Mouse (Mus musculus) small intestine, adult 2 months (tissue): ENCODE measurements at regions not wholly inside any gene's neighbourhood (a gene's known extent, or its start where the extent isn't known, plus 50 kb on each side); places are given as distances from the start of the nearest gene placed in this dataset.

ENCODE experiments used
- CTCF ChIP-seq: fragments of 200-500 bp; IDR thresholded peaks from 2 replicates; pipeline ENCODE4 v1.5.1; 2012; ENCODE audit warnings: low read depth, mild to moderate bottlenecking, control low read depth, inconsistent platforms, low read length, moderate library complexity, mixed read lengths; ENCODE audit not compliant: insufficient replicate concordance, insufficient read length; ENCODE audit errors: extremely low read depth
- POLR2A ChIP-seq: fragments of 200-500 bp; IDR thresholded peaks from 2 replicates; pipeline ENCODE4 v1.6.1; 2012; ENCODE audit warnings: low read depth, mild to moderate bottlenecking, control low read depth, inconsistent platforms, low read length, moderate library complexity

DNA sequence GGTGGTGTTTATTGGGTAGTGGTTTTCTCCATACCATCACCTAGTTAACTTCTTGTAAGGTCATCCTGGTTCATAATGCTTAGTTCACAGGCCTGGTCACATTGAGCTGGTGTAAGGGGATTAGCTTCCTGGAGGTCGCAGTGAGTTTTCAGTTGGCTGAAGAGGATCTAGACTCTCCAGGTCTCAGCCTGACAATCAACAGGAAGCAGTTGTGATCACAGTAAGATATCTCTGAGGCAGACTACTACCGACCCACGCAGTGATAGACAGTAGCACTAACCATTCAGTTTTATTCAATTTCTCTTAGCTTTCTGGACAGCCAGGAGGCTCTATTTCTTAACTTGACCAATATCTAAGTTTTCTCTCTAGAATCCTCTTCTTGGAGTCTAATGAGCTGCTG is 108.5 kb upstream of the Prdm1 start:
- TF ChIP-seq CTCF, result no peak
- no peak for TF ChIP-seq POLR2A
